Mouse (Mus musculus) intestine, embryonic 14.5 days (tissue): ENCODE results near the gene Txn2. TPM values are rescaled to one million over a fixed set of nuclear protein-coding genes. Genes with fewer than 3 reads are reported as not detected.
A peak's percentile ranks its signal among the peaks of the same experiment; 100 is the strongest.

Experiments used
- ATAC-seq: fragments of 200-750 bp; cut with Nextera tagmentation; replicated peaks from 2 replicates; pipeline ENCODE4 v1.8.0; 2017; ENCODE audit warnings: low read depth, moderate number of reproducible peaks, moderate TSS enrichment, moderate library complexity; ENCODE audit not compliant: low FRiP score, low TSS enrichment
- DNase-seq: peaks from one replicate; pipeline ENCODE4 v3.0.0-alpha.2; 2018; ENCODE audit warnings: low spot score
- H3K27ac ChIP-seq: fragments of 300-500 bp; sonication (generic); 2 replicates; pipeline ENCODE4 v1.5.1; 2014; ENCODE audit warnings: low read depth, mild to moderate bottlenecking, control low read depth
- H3K27me3 ChIP-seq: fragments of 300-500 bp; sonication (generic); replicated peaks from 2 replicates; pipeline ENCODE4 v1.6.1; 2014; ENCODE audit warnings: low read length, control low read depth; ENCODE audit not compliant: control insufficient read depth, insufficient read depth
- H3K36me3 ChIP-seq: fragments of 300-500 bp; sonication (generic); 2 replicates; pipeline ENCODE4 v1.6.1; 2014; ENCODE audit warnings: low read length, control low read depth; ENCODE audit not compliant: control insufficient read depth, insufficient read depth
- H3K4me1 ChIP-seq: fragments of 300-500 bp; sonication (generic); replicated peaks from 2 replicates; pipeline ENCODE4 v1.6.1; 2014; ENCODE audit warnings: low read length, control low read depth, mixed read lengths; ENCODE audit not compliant: control insufficient read depth, insufficient read depth
- H3K4me2 ChIP-seq: fragments of 300-500 bp; sonication (generic); 2 replicates; pipeline ENCODE4 v1.6.1; 2014; ENCODE audit warnings: low read length
- H3K4me3 ChIP-seq: fragments of 300-500 bp; sonication (generic); 2 replicates; pipeline ENCODE4 v1.5.1; 2014; ENCODE audit warnings: low read depth, low read length, control low read depth, mixed read lengths
- H3K9ac ChIP-seq: fragments of 300-500 bp; sonication (generic); 2 replicates; pipeline ENCODE4 v1.6.1; 2014; ENCODE audit warnings: mild to moderate bottlenecking, low read length
- H3K9me3 ChIP-seq: fragments of 300-500 bp; sonication (generic); 2 replicates; pipeline ENCODE4 v1.6.1; 2016; ENCODE audit warnings: low read length, control low read depth; ENCODE audit not compliant: control insufficient read depth
- WGBS: fragments of 180-500 bp; shearing (Covaris S2); extraction: QIAGEN DNeasy Blood & Tissue Kit; methylation state at CpG from one replicate; pipeline ENCODE4 v1.1.7; 2014; 5-methylcytosine and 5-hydroxymethylcytosine counted together
- polyA plus RNA-seq: library from polyadenylated mRNA; unstranded; fragments of >200 nt; fragmentation: Nextera tagmentation; extraction: Ambion mirVana; gene quantifications from 2 replicates; pipeline ENCODE4 v1.2.1, GENCODE M21; 2014

Txn2 gene
- polyA plus RNA-seq, 1 experiment from 2014 or later = 325 TPM

- H3K4me2 ChIP-seq = no peak overlapping the region
- H3K27me3 ChIP-seq = no peaks in the 10 kb centered on the region
- no peak overlapping the region for H3K9ac ChIP-seq
- no peak for ATAC-seq
- WGBS = 70% methylated on average over 6 of the region's 6 CpGs
- peaks cover 6% of the 10 kb centered on the region; the same call in 1 of the 2 replicates for H3K4me1 ChIP-seq
- peaks cover 15% of the 10 kb centered on the region for H3K36me3 ChIP-seq
- H3K27ac ChIP-seq = no peak overlapping the region
- no peaks in the 10 kb centered on the region for H3K9me3 ChIP-seq
- DNase-seq = no peak
- H3K4me3 ChIP-seq = no peak overlapping the region
These were observed 2.3 kb upstream of the Txn2 start for GRCm38 (mm10) chr15:77930986-77931688.

- DNase-seq (no peak), ATAC-seq (no peak)
- peak overlapping the region; percentile 73 for H3K4me3 ChIP-seq
- no peak overlapping the region for H3K9ac ChIP-seq
- WGBS = 50% methylated on average over 8 of the region's 8 CpGs
- peak overlapping the region; percentile 73 for H3K4me2 ChIP-seq
- H3K36me3 ChIP-seq = peaks cover 19% of the 10 kb centered on the region
- no peak overlapping the region for H3K27ac ChIP-seq
- no peaks in the 10 kb centered on the region for H3K9me3 ChIP-seq
- H3K27me3 ChIP-seq = no peaks in the 10 kb centered on the region
- H3K4me1 ChIP-seq = peaks cover 6% of the 10 kb centered on the region; the same call in 1 of the 2 replicates
These were observed 998 bp upstream of the Txn2 start for GRCm38 (mm10) chr15:77929804-77930203.

GRCm38 (mm10) chr15:77928091-77928490 lies 715 bp downstream of the Txn2 start:
- DNase-seq (no peak), ATAC-seq (no peak)
- Histone ChIP-seq H3K36me3 (peaks cover 37% of the 10 kb centered on the region), H3K27ac (peak overlapping the region; percentile 75), H3K4me3 (peak overlapping the region; percentile 73), H3K27me3 (no peaks in the 10 kb centered on the region), H3K4me2 (peak overlapping the region; percentile 73), H3K4me1 (peaks cover 6% of the 10 kb centered on the region; the same call in 1 of the 2 replicates), H3K9me3 (no peaks in the 10 kb centered on the region), H3K9ac (peak overlapping the region; percentile 71)
- 30% methylated on average over 4 of the region's 4 CpGs for WGBS

DNA sequence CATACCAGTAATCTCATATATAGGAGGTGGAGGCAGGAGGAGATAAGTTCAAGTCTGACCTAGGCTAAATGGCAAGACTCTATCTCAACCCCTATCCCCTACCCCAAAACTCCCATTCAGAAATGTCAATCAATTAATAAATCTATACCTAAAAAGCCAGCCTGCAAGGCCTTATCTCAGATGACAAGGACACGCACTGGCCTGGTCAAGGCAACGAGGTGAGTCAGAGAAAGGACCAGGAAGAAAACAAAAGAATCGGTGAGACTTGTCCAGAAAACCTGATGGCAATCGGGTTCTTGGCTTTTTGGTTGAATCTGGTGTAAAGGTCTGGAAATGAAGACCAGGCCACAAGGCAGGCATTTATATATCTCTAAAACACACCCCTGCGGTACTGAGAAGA lies 1.9 kb downstream of the Txn2 start:
- no peak for ATAC-seq

GRCm38 (mm10) chr15:77925195-77925594 lies 3.6 kb downstream of the Txn2 start:
- Histone ChIP-seq H3K36me3 (peaks cover 64% of the 10 kb centered on the region), H3K4me3 (no peak overlapping the region), H3K9ac (no peak overlapping the region), H3K9me3 (no peaks in the 10 kb centered on the region), H3K4me1 (peaks cover 6% of the 10 kb centered on the region; the same call in 1 of the 2 replicates), H3K4me2 (no peak overlapping the region), H3K27me3 (no peaks in the 10 kb centered on the region), H3K27ac (no peak overlapping the region)
- WGBS = 97% methylated on average over 2 of the region's 2 CpGs
- no peak for DNase-seq
- no peak for ATAC-seq

More for the DNA sequence above, 1.9 kb downstream of the Txn2 start:
- Histone ChIP-seq H3K4me3 (no peak overlapping the region), H3K27me3 (no peaks in the 10 kb centered on the region), H3K4me2 (no peak overlapping the region), H3K36me3 (peaks cover 48% of the 10 kb centered on the region), H3K4me1 (peaks cover 6% of the 10 kb centered on the region; the same call in 1 of the 2 replicates), H3K9me3 (no peaks in the 10 kb centered on the region), H3K9ac (no peak overlapping the region), H3K27ac (no peak overlapping the region)
- DNase-seq = no peak
- WGBS = 93% methylated on average over 5 of the region's 5 CpGs

DNA sequence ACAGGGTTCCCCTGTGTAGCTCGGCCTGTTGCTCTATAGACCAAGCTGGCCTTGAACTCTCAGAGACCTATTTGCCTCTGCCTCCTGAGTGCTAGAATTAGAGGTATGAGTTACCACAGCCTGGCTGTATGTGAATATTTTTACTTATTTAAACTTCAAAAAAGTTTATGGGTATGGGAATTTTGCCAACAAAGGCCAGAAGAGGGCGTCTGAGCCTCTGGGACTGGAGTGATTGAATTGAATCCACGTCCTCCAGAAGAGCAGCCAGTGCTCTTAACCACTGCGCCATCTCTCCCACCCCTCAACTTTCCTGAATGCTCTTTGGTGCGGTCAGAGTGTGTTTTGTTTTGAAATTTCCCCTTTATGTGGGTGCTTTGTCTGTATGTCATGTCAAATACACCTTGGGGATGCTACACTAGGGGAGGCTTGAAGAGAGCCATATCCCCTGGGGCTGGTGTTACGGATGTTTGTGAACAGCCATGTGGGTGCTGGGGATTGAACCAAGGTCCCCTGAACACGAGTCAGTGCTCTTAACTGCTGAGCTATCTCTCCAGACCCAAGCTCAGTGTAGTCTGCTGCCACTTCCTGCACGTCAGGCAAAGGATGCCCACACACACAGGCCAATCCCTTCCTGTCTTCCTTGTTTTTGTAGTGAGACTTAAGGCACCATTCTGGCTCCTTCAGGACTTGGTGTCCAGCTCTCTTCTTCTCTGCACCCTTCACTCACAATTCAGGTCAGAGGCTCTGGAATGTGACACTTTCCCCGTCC lies 5.4 kb downstream of the Txn2 start:
- ATAC-seq = no peak
- Histone ChIP-seq H3K27ac (no peak overlapping the region), H3K9me3 (no peaks in the 10 kb centered on the region), H3K27me3 (no peaks in the 10 kb centered on the region), H3K4me3 (no peak overlapping the region), H3K9ac (no peak overlapping the region), H3K4me2 (no peak overlapping the region), H3K4me1 (0 out of 2 replicates have a peak, but pooled peaks cover 6% of the 10 kb centered on the region), H3K36me3 (peaks cover 81% of the 10 kb centered on the region)
- 70% methylated on average over 9 of the region's 9 CpGs for WGBS
- no peak for DNase-seq

DNA sequence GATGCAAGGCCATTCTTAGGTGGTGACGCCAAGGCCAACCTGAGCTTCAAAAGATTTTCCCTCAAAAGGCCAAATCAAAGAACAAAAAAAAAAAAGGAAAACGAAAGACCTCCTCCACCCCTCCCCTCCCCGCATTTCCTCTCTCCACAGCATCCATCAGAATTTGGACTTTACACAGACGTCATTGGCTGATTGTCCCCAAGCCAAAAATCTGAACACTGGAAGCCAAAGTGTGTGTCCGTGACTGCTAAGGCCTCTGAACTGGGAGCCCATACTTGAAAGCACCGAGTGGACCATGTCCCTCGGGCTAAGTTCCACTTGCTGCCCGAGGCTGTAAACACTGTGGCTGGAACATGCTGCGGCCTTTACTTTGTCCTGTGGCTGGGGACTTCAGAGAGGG lies 6.1 kb downstream of the Txn2 start:
- ATAC-seq = no peak
- DNase-seq = no peak
- H3K9me3 ChIP-seq = no peaks in the 10 kb centered on the region
- peaks cover 83% of the 10 kb centered on the region for H3K36me3 ChIP-seq
- H3K27ac ChIP-seq = no peak overlapping the region
- 0 out of 2 replicates have a peak, but pooled peaks cover 2% of the 10 kb centered on the region for H3K4me1 ChIP-seq
- no peak overlapping the region for H3K9ac ChIP-seq
- H3K4me3 ChIP-seq = no peak overlapping the region
- WGBS = 86% methylated on average over 9 of the region's 9 CpGs
- H3K27me3 ChIP-seq = no peaks in the 10 kb centered on the region
- no peak overlapping the region for H3K4me2 ChIP-seq

GRCm38 (mm10) chr15:77921636-77922035 lies 7.2 kb downstream of the Txn2 start:
- Histone ChIP-seq H3K27ac (no peak overlapping the region), H3K9me3 (no peaks in the 10 kb centered on the region), H3K4me3 (no peak overlapping the region), H3K27me3 (no peaks in the 10 kb centered on the region), H3K9ac (no peak overlapping the region), H3K4me2 (no peak overlapping the region), H3K36me3 (peaks cover 74% of the 10 kb centered on the region), H3K4me1 (no peaks in the 10 kb centered on the region)
- WGBS = 84% methylated on average over 6 of the region's 6 CpGs
- ATAC-seq (no peak), DNase-seq (no peak)
